Mouse (Mus musculus) brain, embryonic 14.5 days (tissue): ENCODE data around the gene Tspan10.

Experiments used
- CTCF ChIP-seq: fragments of 200-500 bp; IDR thresholded peaks from 2 replicates; pipeline ENCODE4 v1.5.1; 2012; ENCODE audit warnings: inconsistent platforms, mild to moderate bottlenecking, moderate library complexity, borderline replicate concordance; ENCODE audit not compliant: insufficient read depth, insufficient read length; ENCODE audit errors: extremely low read depth
- POLR2A ChIP-seq: fragments of 200-500 bp; IDR thresholded peaks from 2 replicates; pipeline ENCODE4 v1.6.1; 2012; ENCODE audit warnings: mild to moderate bottlenecking, inconsistent platforms, borderline replicate concordance; ENCODE audit not compliant: poor library complexity, insufficient read depth, insufficient read length, severe bottlenecking; ENCODE audit errors: extremely low read depth

DNA sequence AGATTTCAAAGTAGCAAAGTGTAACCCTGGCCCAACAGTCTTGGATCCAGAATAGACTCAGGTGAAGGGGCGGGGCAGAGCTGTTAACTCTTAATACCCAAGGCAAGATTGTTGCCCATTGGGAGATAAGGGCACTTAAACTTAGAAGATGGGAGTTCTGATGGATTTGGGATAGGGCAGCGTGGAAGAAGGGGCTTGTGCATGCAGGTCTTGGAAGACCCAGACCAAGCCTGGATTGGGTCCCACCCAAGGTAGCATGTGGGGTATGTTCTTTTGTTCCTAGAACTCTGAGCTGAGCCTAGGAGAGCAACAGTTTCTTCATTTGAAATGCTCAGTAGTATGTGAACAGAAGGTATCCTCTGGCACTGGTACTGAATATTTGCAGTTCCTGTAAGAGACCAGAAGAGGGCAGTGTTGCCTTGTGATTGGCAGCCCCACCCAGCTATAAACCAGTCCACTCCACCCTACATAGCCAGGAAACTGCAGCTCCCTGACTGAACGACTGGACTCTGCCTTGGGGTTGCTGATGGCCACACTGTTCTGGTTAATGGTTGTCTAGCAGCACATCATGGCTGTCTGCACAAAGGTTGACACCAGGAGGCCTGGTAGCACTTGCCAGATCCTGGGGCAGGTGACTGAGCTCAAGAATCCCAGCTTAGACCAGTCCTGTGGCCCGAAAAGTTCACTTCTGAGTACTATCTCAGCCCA, 46.8 kb downstream of the Tspan10 start:
- no peak for TF ChIP-seq POLR2A
- peak; percentile 88 for TF ChIP-seq CTCF
